Mouse (Mus musculus): ENCODE data around the gene Hadha. TPM values are rescaled to one million over a fixed set of nuclear protein-coding genes. Genes with fewer than 3 reads are reported as not detected.
A peak's percentile ranks its signal among the peaks of the same experiment; 100 is the strongest.

Gene Hadha
- total RNA-seq, 1 experiment from 2014 or later = 473 TPM

DNA sequence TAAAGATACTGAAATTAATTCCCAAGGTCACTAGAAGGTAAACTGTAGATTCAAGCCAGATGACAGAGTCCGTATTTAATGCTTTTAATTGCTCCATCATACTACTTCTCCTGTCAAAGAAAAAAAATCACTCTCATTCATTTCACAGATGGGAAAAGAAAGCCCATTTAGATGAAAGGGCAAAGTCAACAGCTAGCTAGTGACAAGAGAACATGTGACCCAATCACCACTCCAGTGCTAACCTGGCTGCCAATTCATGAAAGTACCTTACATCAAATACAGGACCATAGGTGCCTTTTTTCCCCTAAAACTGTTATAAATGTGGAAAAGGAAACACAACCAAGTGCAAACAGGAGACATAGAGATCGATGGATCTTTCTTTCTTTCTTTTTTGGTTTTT lies 1.7 kb downstream of the Hadha start:
- DNase-seq = no peak

DNA sequence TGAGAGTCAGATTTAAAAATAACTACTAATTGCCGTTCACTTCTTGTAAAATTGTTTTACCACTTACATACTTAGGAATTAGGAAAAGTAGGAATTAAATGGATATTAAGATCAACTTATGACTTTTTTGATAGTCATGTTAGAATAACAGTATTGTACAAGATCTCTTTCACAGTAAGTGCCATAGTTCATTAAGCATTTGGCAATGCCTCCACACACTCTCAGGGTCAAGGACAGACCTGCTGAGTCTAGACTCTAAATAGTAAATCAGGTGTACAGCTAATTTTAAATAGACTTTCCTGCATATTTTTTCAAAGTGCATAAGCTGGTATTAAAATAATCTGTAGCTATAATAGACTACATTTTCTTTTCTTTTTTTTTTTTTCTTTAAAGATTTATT lies 2.5 kb downstream of the Hadha start:
- no peak for DNase-seq

DNA sequence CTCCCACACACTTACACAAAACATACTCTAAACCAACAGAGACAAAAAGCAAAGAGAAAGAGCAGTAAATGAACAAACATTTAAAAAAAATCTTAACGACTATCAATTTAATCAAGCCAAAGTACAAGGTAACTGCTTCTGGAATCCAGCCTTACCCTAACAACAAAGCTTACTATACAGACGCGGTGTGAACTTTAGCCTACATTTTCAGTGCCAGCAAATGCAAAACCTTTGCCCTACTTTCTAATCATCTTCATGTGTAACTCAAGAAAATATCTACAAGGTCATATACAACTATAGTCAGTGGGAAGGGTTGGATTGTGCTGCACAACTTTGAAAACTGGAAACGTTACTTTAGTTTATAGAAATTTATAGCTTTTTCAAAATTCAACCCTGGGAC lies 3.0 kb downstream of the Hadha start:
- DNase-seq = no peak

DNA sequence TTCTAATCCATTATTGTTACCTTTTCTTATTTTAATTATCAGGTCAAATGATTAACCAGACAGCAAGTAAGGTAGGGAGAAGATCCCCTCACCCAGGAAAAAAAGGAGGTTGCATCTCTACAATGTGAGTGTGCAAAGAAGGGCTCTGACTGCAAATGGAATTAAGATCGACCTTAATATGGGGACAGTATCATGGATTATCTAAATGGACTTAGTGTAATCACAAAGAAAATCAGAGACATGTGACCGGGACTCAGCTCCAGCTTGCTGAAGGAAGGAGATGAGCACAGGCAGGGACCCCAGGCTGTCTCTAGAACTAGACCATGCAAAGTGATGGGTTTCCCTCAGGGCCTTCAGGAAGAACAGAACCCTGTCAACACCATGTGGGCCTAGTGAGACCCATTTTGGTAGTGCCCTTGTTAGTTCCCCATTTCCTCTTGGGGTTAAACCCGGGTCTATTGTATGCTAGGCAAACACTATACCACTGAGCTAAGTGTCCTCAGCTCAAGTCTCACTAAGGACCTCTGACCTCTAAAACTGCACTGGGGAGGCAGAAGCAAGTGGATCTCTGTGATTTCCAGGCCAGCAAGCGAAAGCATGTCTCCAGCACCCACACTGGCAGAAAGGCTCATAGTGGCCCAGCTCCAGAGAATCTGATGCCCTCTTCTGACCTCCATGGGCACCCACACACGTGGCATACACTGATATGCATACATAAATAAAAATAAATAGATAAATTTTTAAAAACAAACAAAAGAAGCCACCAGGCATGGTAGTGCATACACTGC lies 6.6 kb downstream of the Hadha start:
- DNase-seq = no peak

DNA sequence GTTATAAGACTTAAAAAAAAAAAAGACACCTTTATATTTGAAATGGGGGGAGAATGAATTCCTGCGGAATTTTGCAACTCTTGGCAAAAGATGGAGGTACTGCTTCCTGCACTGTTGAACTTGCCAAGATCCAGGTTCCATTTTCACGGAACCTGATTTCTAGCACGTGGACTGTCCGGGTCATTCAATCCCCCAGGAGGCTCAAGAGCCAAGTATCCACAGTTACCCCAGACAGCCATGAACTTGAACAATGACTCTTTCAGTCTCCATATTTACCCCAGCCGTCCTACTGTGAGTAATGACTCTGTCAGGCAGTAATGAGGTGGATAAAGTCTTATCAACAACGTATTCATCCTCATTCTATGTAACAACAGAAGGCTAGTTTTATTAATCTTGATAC lies 8.4 kb downstream of the Hadha start:
- DNase-seq = no peak

DNA sequence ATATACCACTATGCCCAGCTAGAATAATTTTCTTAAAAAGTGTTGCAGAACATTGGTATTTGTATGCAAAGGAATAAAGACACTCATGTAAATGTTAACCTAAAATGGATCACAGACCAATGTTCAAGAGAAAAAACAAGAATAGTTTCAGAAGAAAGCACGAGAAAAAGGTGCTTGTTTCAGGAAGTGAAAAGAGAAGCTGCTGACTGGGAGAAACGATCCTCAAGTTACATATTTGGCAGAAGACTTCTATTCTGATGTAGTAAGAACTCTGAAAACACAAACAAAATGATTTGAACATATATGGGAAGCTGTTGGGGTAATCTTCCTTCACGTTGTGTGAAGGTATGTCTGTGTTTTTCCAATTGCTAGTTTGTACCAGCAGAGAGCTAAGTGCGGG lies 16.8 kb downstream of the Hadha start:
- no peak for DNase-seq

DNA sequence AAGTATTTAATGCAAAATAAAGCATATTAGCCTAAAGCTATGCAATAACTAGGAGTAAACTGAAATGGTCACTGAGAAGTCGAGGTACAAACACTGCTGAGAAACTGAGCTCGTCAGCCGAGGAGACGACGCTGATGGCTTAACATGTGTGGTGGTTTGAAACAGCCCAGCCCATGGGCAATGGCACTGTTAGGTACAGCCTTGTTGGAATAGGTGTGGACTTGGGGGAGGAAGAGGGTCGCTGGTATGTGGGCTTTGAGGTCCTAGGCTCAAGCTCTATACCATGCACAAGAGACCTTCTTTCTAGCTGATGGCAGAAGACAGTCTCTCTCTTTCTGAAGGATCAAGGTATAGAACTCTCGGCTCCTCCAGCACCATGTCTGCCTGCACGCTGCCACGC lies 17.7 kb downstream of the Hadha start:
- DNase-seq = no peak

DNA sequence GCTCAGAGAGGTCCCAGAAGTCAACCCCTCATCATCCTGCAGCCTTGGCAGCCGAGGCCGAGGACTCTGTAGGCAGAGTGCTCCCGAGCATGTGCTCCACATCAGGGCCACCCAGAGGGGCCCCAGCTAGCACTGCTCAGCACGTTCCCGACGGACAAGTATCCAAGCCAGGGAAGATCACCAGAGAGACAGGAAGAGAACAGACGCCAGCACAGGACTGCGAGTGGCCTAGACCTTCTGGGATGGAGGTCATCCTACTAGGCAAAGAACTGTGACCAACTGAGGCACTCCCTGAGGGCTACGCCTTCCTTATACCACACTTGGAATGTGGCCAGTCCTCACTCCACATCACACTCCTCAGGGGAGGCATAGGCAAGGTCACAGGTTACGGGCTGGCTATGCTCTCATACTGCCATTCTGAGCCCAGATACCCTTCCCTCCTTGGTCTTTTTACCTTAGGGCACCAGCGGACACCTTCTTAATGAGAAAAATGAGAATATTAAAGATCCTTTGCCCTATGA lies 19.2 kb downstream of the Hadha start:
- no peak for DNase-seq

DNA sequence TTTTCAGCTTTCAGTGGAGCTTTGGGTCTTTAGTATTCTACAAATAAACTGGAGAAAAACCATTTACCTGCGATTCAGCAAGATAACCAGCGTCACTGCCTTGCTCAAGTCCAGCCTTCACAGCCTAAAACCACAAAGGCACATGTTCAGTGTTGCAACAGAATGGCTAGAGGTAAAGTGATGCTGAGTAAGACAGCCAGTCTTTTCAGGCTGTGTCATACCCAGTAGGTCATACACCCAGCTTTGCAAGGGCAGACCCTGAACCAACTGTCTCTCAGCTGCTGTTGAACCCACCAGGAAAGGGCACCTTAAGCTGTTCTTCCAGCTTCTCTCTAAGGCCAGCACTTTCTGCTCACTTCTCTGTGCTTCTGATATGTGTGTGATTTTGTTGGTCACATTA lies 22.8 kb downstream of the Hadha start:
- no peak for DNase-seq

DNA sequence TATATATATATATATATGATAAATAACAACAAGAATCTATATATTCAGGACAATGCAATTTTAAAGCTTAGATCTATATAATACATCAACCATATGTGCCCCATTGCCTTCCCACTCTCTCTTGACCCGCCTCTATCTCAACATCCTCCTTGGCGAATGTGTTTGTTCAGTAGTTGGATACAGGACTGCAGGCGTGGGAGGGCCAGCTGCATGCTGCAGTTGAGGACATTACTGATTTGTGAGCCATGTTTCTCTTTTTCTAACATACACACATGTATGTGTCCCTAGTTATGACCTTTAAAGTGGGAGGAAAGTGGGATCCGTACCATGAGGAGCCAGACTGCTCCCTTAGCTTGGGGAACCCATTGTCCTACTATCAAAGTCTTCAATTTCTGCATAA lies 23.7 kb downstream of the Hadha start:
- no peak for DNase-seq

DNA sequence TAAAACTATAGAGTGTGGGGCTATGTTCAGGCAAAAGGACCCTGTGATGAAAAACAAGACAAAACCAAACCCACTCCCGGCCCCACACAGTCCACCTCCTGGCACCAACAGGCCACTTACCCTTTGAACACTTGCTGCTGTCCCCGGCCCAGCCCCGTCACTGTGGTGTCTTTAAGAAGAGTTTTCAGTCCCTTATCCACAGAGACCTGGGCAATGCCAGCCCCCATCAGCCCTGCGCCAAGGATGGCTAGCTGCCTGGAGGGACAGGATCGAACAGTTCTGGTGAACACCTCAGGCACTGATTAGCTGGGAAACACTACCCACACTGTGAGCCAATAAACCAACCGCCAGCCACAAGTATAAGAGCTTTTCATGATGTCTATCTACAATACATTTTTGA lies 26.3 kb downstream of the Hadha start:
- DNase-seq = no peak

DNA sequence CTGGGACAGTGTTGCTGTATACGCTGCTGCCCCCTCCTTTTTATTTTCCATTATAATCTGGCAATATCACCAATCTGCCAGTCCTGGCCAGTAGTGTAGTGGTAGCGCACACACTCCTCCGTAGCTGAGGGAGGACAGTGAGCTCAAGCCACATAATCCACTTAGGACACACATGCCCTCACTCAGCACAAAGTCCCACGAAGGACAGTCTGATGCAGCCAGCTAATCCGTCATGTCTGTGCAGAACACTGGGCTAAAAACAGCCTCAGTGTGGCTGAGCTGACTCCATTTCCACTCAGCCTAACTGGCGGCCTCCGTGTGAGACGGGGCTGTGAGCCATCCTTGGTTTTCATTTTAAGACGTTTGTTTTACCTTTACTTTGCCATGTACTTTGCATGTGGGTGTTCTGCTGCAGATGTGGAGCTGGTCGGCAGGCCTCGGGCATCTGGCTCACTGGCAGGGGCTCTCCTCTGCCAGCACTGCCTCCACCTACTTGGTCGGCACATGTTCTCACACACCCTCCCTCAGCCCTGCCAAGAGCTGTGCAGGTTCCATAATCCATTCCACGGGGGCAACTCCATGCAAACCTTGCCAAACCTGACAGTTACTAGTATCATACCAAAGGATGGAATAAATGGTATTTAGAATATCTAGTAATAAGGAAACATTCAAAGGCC lies 26.9 kb downstream of the Hadha start:
- DNase-seq = no peak

DNA sequence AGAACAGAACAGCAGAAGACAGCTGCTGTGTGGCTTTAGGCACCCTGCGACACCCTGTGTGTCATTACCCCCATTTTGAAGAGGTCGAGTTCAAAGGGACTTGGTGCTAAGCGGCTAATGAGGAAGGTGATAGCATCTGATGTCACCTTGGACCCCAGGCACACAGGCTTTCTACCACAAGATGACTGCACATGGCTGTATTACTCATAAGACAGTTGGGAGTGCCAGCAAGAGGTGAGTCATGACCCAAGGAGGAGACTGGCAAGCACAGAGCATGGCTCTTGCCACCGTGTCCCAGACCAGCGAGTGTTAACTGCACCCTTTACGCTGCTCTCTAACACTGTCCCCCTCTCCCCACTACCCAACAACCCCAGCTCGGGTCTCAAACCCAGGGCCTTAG lies 28.2 kb downstream of the Hadha start:
- DNase-seq = peak; percentile 45

DNA sequence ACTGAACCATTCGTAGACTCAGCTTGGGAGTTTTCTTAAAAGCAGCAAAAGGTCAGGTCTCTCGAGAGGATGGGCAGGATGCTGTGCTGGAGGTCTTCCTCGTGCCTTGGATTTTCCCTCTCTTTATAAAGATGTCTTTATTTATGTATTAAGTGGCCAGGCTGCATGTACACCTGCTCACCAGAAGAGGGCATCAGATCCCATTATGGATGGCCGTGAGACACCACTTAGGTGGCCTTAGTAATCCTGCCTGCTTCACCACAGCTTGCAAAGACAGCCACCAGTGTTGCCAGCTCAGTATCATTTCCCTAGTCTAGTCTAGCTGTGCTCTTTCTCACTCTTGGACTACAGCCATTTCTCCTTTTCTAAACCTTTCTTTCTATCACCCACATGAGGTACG lies 29.4 kb downstream of the Hadha start:
- no peak for DNase-seq

DNA sequence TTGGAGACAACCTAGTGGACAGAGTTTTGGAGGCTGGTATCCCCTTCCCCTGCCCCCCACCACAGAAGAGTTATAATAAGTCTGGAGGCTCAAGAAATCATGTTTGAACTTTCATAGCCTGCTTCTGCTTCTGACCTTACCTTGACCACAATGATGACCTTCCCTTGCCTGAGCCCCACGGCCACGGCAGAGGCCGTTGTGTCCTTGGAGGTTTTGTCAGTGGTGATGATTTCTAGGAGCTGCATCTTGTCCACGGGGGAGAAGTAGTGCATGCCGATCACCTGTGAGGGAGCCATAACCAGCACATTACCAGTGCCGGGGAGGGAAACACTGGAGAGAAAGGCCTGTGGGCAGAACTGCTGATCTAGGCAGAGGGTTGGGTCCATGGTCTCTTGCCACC lies 32.5 kb downstream of the Hadha start:
- DNase-seq = no peak

DNA sequence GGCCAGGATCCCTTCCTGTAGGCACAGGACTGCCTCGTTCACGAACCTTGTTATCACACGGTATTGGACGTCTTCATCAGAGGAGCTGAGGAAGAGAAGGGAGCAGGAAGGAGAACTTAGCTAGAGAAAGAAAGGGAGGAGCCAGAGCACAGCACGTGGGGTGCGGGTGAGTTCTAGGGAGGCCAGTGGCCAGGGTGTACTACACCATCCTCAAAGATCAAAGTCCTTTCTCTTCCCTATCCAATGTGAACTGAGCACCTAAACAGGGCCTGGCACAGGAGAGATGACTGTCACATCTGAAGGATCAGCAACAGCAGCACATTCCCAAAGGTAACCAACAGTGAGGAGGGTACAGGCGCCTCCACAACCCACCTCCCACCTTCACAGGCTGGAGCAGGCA lies 34.9 kb downstream of the Hadha start:
- DNase-seq = no peak

DNA sequence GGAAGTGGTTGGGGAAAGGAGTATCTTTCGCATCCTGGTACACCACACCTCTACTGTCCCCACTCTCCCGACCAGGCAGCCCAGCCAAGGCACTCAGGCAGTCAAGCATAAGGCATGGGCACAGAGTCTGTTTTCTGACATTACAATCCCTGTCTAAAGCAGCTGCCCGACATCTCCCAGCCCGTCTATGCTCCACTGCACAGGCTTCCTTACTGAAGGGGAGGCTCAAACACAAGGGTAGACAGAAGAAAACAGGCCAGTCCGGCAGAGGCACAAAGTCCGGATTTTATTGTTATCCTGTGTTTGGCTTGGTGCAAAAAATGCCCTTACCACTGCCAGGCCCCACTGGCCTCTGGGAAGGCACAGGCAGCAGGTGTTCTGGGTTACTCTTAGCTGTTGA lies 35.8 kb downstream of the Hadha start:
- no peak for DNase-seq

DNA sequence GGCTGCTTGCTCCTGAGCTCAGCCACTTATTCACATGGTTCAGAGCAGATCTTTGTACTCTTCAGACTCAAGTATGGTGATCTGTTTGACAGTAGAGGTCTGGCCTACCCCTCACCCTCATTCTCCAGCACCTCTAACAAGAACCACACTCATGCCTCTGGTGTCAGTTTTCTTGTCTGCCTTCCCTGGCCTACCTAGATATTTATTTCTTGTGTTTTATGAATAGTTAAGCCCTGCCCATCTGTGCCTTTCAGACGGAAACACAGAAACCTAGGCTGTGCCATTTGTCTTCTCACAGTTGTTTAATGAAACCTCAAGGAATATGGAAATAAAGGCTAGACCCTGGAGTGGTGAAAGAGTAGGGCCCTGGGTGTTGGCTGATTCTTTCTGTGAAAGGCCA lies 36.9 kb downstream of the Hadha start:
- DNase-seq = no peak

DNA sequence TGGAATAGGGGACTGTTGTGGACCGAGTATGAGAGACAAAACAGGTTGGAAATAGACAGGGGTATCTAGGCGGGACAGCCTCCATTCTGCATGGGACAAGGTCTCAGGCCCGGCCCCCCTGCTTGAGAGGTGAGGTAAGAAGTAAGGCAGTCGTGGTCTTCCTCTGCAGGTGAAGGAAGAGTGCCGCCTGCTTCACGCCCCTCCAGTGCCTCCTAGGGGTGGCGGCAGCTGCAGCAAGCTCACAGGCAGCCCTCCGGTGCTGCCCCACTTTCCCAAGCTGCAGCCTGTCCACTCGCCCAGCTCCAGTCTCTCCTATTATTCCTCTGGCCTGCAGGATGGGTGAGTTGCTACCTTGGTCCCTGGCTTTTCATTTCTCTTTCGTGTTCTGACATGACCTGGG lies 39.2 kb downstream of the Hadha start:
- no peak for DNase-seq

DNA sequence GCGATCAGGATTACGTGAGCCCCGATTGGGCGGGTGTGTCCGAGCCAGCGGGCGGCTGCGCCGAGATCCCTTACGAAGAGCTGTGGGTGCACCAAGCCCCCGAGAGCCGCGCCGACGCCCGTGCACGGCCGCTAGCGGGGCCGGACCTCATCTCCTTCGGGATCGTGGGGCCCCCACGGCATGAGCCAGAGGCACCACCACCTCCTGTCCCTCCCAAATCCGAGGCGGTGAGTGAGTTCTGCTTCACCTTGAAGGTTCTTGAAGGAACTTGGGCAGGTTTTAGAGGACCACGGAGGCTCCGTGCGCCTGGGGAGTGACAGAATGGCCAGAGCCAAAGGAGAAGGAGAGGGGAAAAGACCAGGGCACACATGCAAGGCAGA lies 40.2 kb downstream of the Hadha start:
- no peak for DNase-seq

DNA sequence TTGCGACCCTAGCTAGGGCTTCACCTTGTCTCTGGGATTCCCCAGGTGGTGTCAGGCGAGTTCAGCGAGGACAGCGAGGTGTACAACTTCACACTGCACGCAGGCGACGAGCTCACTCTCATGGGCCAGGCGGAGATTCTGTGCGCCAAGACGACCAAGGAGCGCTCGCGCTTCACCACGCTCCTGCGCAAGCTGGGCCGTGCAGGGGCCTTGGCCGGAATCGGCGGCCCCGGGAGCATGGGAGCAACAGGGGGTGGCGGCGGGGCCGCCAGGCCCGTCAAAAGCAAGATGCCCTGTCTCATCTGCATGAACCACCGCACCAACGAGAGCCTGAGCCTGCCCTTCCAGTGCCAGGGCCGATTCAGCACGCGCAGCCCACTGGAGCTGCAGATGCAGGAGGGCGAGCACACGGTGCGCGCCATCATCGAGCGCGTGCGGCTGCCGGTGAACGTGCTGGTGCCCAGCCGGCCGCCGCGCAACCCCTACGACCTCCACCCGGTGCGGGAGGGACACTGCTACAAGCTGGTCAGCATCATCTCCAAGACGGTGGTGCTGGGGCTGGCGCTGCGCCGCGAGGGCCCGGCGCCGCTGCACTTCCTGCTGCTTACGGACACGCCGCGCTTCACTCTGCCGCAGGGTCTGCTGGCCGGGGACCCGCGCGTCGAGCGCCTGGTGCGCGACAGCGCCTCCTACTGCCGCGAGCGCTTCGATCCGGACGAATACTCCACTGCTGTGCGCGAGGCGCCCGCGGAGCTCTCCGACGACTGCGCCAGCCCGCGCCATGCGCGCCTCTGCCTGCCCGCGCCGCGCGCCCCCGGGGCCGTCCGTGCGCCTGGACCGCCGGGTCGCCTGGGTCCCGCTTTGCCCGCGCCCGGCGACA lies 40.8 kb downstream of the Hadha start:
- peak; percentile 62 for DNase-seq

DNA sequence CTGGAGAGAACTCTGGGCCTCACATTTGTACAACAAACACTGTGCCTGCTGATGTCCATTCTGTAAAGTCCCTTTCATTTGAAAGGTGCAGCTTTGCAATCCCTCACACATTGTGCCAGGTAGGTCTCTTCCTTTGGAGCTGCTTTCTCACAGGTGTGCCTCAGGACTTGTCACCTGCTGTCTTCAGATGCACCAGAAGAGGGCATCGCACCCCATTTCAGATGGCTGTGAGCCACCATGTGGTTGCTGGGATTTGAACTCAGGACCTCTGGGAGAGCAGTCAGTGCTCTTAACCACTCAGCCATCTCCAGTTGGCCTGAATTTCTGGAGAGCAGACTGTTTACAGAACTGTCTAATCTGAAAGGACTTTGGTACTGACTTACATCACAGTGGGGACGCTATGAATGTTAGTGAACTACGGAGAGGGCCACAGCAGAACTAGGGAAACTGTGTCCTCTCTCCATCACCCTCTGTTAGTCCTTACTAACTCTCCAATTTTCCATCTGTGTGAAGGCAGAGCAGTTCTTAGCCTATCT lies 42.4 kb downstream of the Hadha start:
- DNase-seq = no peak

DNA sequence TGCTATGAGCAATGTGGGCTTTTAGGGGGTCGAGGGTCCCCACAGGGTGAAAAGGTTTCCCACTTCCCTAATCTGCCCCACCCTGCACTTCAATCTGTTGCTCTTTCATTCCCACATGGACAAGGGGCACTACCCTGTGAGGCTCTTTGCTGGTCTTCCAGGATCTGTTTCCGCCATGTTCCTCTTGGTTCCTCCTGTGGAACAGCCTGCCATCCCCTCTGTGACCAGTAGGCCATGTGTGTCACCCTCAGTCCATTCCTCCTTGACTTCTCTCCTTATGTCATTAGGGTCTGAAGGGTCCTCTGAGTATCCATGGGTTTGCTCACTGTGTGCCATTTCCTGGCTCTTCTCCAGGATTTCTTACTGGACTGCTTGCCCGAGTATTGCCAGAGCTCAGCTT lies 43.2 kb downstream of the Hadha start:
- no peak for DNase-seq

Measured in adrenal gland, postnatal 25 days (tissue).